Mouse (Mus musculus): ENCODE data around the gene Gm10642. TPM values are rescaled to one million over a fixed set of nuclear protein-coding genes. Genes with fewer than 3 reads are reported as not detected.

Gene Gm10642
- polyA plus RNA-seq, 1 experiment from 2014 or later = 0.98 TPM

DNA sequence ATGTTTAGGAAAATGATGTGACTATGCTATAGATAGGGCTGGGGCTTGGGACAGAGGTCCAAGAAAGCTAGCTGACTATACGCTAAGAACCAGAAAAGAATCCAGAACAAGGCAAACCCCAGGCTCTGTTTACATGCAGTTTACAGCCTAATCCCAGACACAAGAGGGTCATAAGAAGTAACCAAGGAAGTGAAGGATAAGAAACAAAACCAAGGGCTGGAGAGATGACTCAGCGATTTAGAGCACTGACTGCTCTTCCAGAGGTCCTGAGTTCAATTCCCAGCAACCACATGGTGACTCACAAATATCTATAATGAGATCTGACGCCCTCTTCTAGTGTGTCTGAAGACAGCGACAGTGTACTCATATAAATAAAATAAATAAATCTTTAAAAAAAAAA, 19.1 kb downstream of the Gm10642 start:
- 82% methylated on average over 4 of the region's 4 CpGs for WGBS
- Histone ChIP-seq H3K9ac (no peak overlapping the region), H3K9me3 (no peaks in the 10 kb centered on the region), H3K27ac (no peak overlapping the region), H3K27me3 (replicated peaks) (no peaks in the 10 kb centered on the region), H3K4me3 (no peak overlapping the region), H3K4me2 (replicated peaks) (no peak overlapping the region), H3K36me3 (no peaks in the 10 kb centered on the region), H3K4me1 (0 out of 2 replicates have a peak, but pooled peaks cover 2% of the 10 kb centered on the region)
- no peak for ATAC-seq (ENCODE audit: low FRiP score, low read depth)

DNA sequence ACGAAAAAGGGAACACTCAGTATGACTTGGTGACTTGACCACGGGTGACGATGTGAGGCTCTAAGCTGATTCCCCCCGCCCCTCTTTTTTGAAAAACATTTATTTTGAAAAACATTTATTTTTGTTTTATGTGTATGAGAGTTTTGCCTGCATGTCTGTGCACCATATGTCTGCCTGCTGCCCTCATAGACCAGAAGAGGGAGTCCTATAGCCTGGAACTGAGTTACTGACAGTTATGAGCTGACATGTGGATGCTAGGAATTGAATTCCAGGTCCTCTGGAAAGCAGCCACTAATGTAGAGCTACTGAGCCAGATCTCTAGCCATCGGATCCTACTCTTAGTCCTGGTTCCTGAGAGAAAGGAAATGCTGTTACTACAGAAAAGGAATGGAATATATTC, 19.9 kb downstream of the Gm10642 start:
- Histone ChIP-seq H3K4me3 (no peak overlapping the region), H3K36me3 (no peaks in the 10 kb centered on the region), H3K4me2 (replicated peaks) (no peak overlapping the region), H3K9ac (no peak overlapping the region), H3K27ac (no peak overlapping the region), H3K4me1 (0 out of 2 replicates have a peak, but pooled peaks cover 3% of the 10 kb centered on the region), H3K27me3 (replicated peaks) (no peaks in the 10 kb centered on the region), H3K9me3 (no peaks in the 10 kb centered on the region)
- no peak for ATAC-seq (ENCODE audit: low FRiP score, low read depth)
- WGBS = 88% methylated on average over 5 of the region's 5 CpGs

DNA sequence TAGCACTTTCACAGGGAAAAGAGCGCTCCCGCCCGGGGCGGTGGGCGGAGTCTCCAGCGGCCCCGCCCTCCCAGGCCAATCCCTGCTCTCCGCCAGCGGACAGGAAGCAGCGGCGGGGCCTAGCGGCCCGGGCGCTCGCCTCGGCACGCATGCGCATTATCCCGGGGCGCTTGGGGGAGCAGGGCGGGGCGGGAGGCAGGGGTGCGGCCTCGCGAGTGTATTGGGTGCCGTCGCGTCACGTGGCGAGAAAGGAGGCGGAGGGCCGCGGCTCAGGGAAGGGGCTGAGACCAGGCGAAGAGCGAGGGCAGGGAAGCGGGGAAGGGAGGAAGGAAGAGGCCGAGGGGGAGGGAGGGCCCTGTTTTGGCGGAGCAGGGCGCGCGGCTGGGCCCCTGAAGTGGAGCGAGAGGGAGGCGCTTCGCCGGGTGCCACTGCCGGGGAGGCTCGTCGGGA, 22.7 kb downstream of the Gm10642 start, which contains the start of gene Adam10:
TSS of gene Adam10 (plus strand) at position 316 of the 450 bp plus-strand sequence.
- Histone ChIP-seq H3K4me1 (peaks cover 13% of the 10 kb centered on the region; the same call in 1 of the 2 replicates), H3K9ac (peak within 1 kb of the TSS; percentile 97), H3K4me2 (replicated peaks) (peak within 1 kb of the TSS; percentile 71), H3K4me3 (peak within 1 kb of the TSS; percentile 98), H3K27me3 (replicated peaks) (no peaks in the 10 kb centered on the region), H3K9me3 (no peaks in the 10 kb centered on the region), H3K36me3 (no peaks in the 10 kb centered on the region), H3K27ac (peak within 1 kb of the TSS; percentile 97)
- ATAC-seq (ENCODE audit: low FRiP score, low read depth) = peak; percentile 99
- WGBS = under 1% methylated on average over 48 of the region's 48 CpGs

DNA sequence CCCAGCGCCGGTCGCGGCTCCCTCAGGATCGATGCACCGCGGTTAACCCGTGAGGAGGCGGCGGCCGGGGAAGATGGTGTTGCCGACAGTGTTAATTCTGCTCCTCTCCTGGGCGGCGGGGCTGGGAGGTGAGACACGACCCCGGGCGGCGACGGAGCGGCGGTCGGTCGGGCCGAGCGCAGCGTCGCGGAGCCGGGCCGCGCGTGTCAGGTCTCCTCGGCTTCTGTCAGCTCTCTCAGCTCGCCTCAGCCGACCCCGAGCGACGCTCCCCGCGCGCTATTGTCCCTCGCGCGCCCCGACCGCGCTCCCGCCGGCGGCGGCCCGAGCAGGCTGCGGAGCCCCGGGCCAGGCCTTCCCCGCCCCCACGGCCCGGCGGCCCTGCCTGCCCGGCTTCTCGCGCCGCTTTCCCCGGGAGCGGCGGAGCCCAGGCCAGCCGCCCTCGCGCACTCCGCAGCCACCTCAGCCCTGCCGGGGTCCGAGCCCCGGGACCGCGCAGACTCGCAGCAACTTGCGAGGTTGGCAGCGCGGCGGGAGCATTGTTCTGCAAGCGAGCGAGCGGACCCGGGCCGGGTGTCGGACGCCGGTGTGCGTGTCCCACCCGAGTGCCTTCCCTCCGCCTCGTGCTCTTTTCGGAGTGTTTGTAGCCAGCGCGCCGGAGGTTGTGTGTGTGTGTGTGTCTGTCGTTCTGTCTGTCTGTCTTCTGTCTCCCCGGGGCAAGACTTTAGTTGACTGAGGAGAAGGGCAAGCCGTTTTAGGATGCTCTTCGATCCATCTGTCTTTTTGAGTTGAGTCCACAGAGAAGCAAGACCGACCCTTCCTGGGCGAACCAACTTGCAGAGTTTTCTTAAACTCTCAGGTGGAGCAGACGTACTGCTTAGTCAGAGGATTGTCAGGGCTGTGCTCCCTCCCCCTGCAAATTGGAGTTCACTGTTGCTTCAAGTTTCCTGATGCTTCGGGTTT, 23.4 kb downstream of the Gm10642 start:
- Histone ChIP-seq H3K27me3 (replicated peaks) (no peaks in the 10 kb centered on the region), H3K4me3 (peak overlapping the region; percentile 98)
- ATAC-seq (ENCODE audit: low FRiP score, low read depth) = peak; percentile 77

DNA sequence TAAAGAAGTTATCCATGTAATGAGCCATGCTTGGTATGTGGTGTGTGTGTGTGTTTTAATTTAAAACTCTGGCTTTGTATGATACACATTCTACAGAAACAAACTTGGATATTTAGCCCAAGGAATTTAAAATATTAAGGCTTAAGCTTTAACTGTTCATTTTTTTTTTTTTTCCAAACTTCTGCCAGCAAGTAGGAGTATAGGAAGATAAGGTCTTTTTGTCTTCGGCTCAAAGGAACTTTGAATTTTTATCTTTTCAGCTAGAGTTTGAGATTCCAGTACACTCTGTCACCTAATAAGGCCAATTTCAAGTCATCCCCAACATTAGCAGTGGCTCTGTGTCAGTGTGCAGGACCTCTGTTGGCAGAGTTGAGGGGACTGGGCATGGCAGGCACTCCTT, 26.2 kb downstream of the Gm10642 start:
- H3K9ac ChIP-seq = no peak overlapping the region
- no peak overlapping the region; the same call in 1 of the 2 replicates for H3K4me2 ChIP-seq (replicated peaks)
- no peaks in the 10 kb centered on the region for H3K9me3 ChIP-seq
- no peak overlapping the region for H3K27ac ChIP-seq
- H3K4me1 ChIP-seq = peaks cover 13% of the 10 kb centered on the region; the same call in 1 of the 2 replicates
- WGBS = 91% methylated on average over 1 of the region's 1 CpGs
- no peaks in the 10 kb centered on the region for H3K27me3 ChIP-seq (replicated peaks)
- no peaks in the 10 kb centered on the region for H3K36me3 ChIP-seq
- no peak for ATAC-seq (ENCODE audit: low FRiP score, low read depth)
- no peak overlapping the region for H3K4me3 ChIP-seq

More for the DNA sequence above, 23.4 kb downstream of the Gm10642 start:
- Histone ChIP-seq H3K27ac (peak overlapping the region; percentile 97), H3K36me3 (no peaks in the 10 kb centered on the region), H3K9ac (peak overlapping the region; percentile 97), H3K9me3 (no peaks in the 10 kb centered on the region), H3K4me2 (replicated peaks) (peak overlapping the region; percentile 71), H3K4me1 (peaks cover 13% of the 10 kb centered on the region; the same call in 1 of the 2 replicates)
- under 1% methylated on average over 82 of the region's 103 CpGs for WGBS

DNA sequence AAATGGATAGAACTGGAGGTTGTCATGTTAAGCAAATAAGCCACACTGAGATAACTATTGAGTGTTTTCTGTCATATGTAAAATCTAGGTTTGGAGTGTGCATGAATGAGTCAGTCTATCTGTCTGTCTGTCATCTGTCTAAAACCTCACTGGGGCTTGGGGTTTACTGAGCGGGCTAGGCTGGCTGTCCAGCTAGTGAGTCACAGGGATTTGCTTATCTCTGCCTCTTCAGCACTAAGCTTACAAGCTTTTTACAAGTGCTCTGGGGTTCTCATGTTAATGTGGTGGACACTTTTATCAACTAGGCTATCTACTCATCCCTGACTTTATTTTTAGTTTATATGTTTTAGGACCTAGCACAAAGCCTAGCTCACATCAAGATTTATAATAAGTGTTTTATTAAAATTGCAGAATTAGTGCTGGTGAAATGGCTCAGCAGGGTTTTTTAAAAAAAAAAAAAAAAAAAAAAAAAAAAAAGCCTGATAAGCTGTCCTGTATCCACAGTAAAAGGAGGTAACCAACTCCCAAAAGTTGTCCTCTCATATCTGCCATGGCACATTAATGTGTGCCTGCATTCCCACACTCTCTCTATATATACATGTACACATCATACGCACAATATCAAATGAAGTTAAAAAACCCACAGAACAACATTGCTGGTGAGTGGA, 32.4 kb downstream of the Gm10642 start:
- Histone ChIP-seq H3K9ac (no peak overlapping the region), H3K9me3 (no peaks in the 10 kb centered on the region), H3K36me3 (no peaks in the 10 kb centered on the region), H3K27ac (no peak overlapping the region), H3K4me3 (no peak overlapping the region), H3K27me3 (replicated peaks) (no peaks in the 10 kb centered on the region), H3K4me2 (replicated peaks) (no peak overlapping the region), H3K4me1 (no peaks in the 10 kb centered on the region)
- no peak for ATAC-seq (ENCODE audit: low FRiP score, low read depth)
- 95% methylated on average over 2 of the region's 2 CpGs for WGBS

DNA sequence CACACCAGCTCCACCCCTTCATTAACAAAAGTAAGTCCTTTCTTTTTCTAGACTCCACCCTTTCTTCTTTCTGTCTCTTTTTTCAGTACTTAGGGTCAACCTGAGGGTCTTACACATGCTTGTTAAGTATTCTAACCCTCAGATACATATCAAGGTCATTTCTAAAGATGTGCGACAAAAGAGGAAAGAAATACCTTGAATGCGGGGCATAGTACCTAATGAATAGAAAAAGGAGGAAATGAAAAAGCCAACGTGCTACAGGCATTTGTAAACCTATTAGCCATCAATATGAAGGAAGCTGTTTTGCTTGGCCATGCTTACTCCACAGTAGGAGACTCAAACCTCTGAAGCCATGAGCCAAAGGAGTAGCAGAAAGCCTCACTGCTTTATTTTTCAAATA, 33.9 kb downstream of the Gm10642 start:
- no peak for ATAC-seq (ENCODE audit: low FRiP score, low read depth)
- no peak overlapping the region for H3K4me2 ChIP-seq (replicated peaks)
- no peaks in the 10 kb centered on the region for H3K9me3 ChIP-seq
- WGBS = 80% methylated on average over 3 of the region's 3 CpGs
- H3K27ac ChIP-seq = no peak overlapping the region
- no peaks in the 10 kb centered on the region for H3K27me3 ChIP-seq (replicated peaks)
- H3K4me1 ChIP-seq = no peaks in the 10 kb centered on the region
- H3K36me3 ChIP-seq = no peaks in the 10 kb centered on the region
- no peak overlapping the region for H3K4me3 ChIP-seq
- H3K9ac ChIP-seq = no peak overlapping the region

DNA sequence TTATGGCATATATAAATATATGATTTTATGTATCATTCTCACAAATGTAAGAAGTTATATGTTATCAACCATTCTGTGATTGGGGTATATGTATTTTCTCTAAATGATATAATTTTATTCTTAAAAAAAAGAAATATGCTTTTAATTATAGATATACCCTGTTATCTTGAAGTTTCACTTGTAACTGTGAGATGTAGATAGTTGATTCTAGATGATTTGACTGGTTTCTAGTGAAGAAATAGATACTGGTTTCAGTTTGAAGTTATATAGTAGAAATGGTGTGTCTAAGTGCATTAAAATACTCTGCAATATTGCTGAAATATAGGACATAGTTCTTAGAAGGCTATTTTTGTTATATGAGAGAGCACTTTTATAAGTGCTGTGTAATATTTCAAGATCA, 34.5 kb downstream of the Gm10642 start:
- no peaks in the 10 kb centered on the region for H3K27me3 ChIP-seq (replicated peaks)
- H3K4me2 ChIP-seq (replicated peaks) = no peak overlapping the region
- no peaks in the 10 kb centered on the region for H3K36me3 ChIP-seq
- H3K27ac ChIP-seq = no peak overlapping the region
- H3K4me3 ChIP-seq = no peak overlapping the region
- no peak overlapping the region for H3K9ac ChIP-seq
- no peaks in the 10 kb centered on the region for H3K9me3 ChIP-seq
- no peak for ATAC-seq (ENCODE audit: low FRiP score, low read depth)
- H3K4me1 ChIP-seq = no peaks in the 10 kb centered on the region

DNA sequence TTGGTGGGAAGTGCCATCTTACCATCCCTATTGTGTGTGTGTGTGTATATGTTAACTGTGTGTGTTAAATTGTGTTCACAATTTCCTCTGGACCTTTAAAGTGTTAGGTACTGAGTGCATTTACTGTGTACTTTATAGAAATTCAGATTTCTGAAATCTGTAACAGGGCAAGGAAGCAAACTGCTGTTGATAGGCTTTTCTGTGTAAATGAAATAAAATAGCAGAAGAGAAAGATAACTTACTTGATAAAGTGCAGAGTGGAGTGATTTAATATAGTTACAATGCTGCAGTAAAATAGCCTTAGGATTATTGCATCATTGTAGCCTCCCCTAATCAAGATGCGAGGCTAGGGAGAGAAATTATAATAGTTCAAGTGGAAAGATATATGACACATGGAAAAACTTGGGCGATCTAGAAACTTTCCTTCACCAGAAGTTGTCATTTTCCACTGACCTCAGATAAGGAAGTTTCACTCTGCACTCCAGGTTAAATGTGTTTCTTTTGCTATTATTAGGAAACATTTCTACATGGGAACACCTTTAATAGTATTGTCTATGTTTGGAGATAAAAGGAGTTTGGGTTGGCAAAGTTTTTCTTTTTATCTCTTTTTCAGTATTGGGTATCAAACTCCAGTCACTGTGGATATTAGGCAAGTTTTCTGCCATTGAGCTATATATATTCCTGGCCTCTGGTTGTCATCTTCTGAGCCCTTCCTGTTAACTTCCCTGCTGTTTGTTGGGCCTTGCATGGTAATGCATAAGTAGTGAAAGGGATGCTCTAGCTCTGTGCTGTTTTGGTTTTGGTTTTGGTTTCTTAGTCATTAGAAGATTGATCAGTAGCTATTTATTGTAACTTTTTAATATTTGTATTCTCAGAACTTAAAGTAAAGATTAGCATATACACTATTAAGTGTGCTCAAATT, 36.0 kb downstream of the Gm10642 start:
- Histone ChIP-seq H3K27ac (no peak overlapping the region), H3K9ac (no peak overlapping the region), H3K4me2 (replicated peaks) (no peak overlapping the region), H3K4me1 (no peaks in the 10 kb centered on the region), H3K27me3 (replicated peaks) (no peaks in the 10 kb centered on the region), H3K9me3 (no peaks in the 10 kb centered on the region), H3K36me3 (no peaks in the 10 kb centered on the region), H3K4me3 (no peak overlapping the region)
- WGBS = 84% methylated on average over 2 of the region's 2 CpGs
- ATAC-seq (ENCODE audit: low FRiP score, low read depth) = no peak

DNA sequence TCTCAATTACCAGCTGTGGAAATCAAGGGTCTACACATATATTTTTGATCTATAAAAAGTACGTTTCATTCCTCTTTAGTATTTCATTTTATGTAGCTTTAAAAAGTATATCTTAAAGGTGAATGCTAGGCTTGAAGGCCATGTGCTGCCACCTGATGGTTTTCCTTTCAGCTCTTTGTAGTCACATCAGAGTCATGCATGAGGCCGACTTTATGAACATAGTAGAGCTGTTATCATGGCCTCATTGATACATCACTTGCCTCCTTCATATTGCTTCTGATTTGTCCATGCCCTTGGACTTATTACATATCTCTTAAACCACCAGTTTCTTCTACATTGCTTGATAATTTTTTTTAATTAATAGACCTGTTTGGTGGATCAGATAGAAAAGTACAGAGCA, 39.7 kb downstream of the Gm10642 start:
- Histone ChIP-seq H3K4me2 (replicated peaks) (no peak overlapping the region), H3K27ac (no peak overlapping the region), H3K36me3 (no peaks in the 10 kb centered on the region), H3K4me3 (no peak overlapping the region), H3K4me1 (no peaks in the 10 kb centered on the region), H3K27me3 (replicated peaks) (no peaks in the 10 kb centered on the region), H3K9me3 (no peaks in the 10 kb centered on the region), H3K9ac (no peak overlapping the region)
- 93% methylated on average over 2 of the region's 2 CpGs for WGBS
- ATAC-seq (ENCODE audit: low FRiP score, low read depth) = no peak

DNA sequence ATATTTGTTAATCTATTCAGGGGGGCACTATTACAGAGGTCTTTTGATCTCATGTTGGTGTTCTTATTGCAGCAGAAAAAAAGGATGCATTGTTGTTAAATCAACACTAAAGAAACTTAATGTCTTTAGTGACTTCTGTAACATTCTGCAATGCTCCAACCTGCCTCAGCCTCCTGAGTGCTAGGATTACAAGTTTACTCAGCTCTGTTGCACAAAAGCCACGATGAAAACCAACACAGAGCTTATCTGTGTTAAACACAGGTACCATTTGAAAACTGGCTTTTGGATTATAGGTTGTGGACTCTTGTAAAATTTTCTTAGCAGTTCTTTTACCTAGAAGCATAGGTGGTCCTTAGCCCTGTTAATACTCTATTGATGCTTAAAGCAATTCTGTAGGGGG, 42.0 kb downstream of the Gm10642 start:
- no peaks in the 10 kb centered on the region for H3K36me3 ChIP-seq
- no peaks in the 10 kb centered on the region for H3K9me3 ChIP-seq
- H3K27me3 ChIP-seq (replicated peaks) = no peaks in the 10 kb centered on the region
- H3K4me2 ChIP-seq (replicated peaks) = no peak overlapping the region
- H3K27ac ChIP-seq = no peak overlapping the region
- WGBS = 89% methylated on average over 1 of the region's 1 CpGs
- ATAC-seq (ENCODE audit: low FRiP score, low read depth) = no peak
- no peaks in the 10 kb centered on the region for H3K4me1 ChIP-seq
- H3K4me3 ChIP-seq = no peak overlapping the region
- H3K9ac ChIP-seq = no peak overlapping the region
